Mouse (Mus musculus) lung, embryonic 14.5 days (tissue): Measurements from ENCODE around the gene Dse. TPM values are rescaled to one million over a fixed set of nuclear protein-coding genes. Genes with fewer than 3 reads are reported as not detected.

Experiments used
- ATAC-seq: fragments of 200-750 bp; cut with Nextera tagmentation; 2 replicates; pipeline ENCODE4 v1.8.0; 2017; ENCODE audit warnings: mild to moderate bottlenecking, moderate TSS enrichment, moderate library complexity; ENCODE audit not compliant: insufficient read depth
- DNase-seq: peaks from one replicate; pipeline ENCODE4 v3.0.0-alpha.2; 2015
- H3K27ac ChIP-seq: fragments of 300-500 bp; sonication (generic); 2 replicates; pipeline ENCODE4 v1.5.1; 2014; ENCODE audit warnings: low read depth, mild to moderate bottlenecking, moderate library complexity
- H3K27me3 ChIP-seq: fragments of 300-500 bp; sonication (generic); 2 replicates; pipeline ENCODE4 v1.6.1; 2014; ENCODE audit warnings: low read length, control low read depth; ENCODE audit not compliant: insufficient read depth
- H3K36me3 ChIP-seq: fragments of 300-500 bp; sonication (generic); 2 replicates; pipeline ENCODE4 v1.6.1; 2014; ENCODE audit warnings: control low read depth; ENCODE audit not compliant: insufficient read depth
- H3K4me1 ChIP-seq: fragments of 300-500 bp; sonication (generic); 2 replicates; pipeline ENCODE4 v1.6.1; 2014; ENCODE audit warnings: antibody characterized with exemption, control low read depth; ENCODE audit not compliant: insufficient read depth
- H3K4me2 ChIP-seq: fragments of 300-500 bp; sonication (generic); 2 replicates; pipeline ENCODE4 v1.6.1; 2014; ENCODE audit warnings: mild to moderate bottlenecking
- H3K4me3 ChIP-seq: fragments of 300-500 bp; sonication (generic); 2 replicates; pipeline ENCODE4 v1.5.1; 2014; ENCODE audit warnings: low read depth, low read length
- H3K9ac ChIP-seq: fragments of 300-500 bp; sonication (generic); 2 replicates; pipeline ENCODE4 v1.6.1; 2014
- H3K9me3 ChIP-seq: fragments of 300-500 bp; sonication (generic); 2 replicates; pipeline ENCODE4 v1.6.1; 2016; ENCODE audit warnings: low read depth, low read length, control low read depth
- CTCF ChIP-seq: IDR thresholded peaks from 2 replicates; pipeline ENCODE4 v1.5.1; 2016; ENCODE audit warnings: antibody characterized with exemption, low read depth
- WGBS: fragments of 180-500 bp; shearing (Covaris S2); extraction: QIAGEN DNeasy Blood & Tissue Kit; methylation state at CpG from one replicate; pipeline ENCODE4 v1.1.7; 2014; 5-methylcytosine and 5-hydroxymethylcytosine counted together
- polyA plus RNA-seq: library from polyadenylated mRNA; unstranded; fragments of >200 nt; fragmentation: Nextera tagmentation; extraction: Ambion mirVana; gene quantifications from 2 replicates; pipeline ENCODE4 v1.2.1, GENCODE M21; 2014

The Dse gene
- polyA plus RNA-seq, 1 experiment from 2014 or later: 41.4 TPM

- no peak overlapping the region for H3K9ac ChIP-seq
- H3K4me2 ChIP-seq: no peak overlapping the region
- H3K27ac ChIP-seq: no peak overlapping the region
- H3K9me3 ChIP-seq: no peaks in the 10 kb centered on the region
- H3K4me1 ChIP-seq: no peaks in the 10 kb centered on the region
- no peak overlapping the region for H3K4me3 ChIP-seq
- no peaks in the 10 kb centered on the region for H3K27me3 ChIP-seq
- ATAC-seq (no peak), DNase-seq (no peak)
- H3K36me3 ChIP-seq: no peaks in the 10 kb centered on the region
- no peak for TF ChIP-seq CTCF
- 30% methylated on average over 3 of the region's 3 CpGs for WGBS
Measured at GRCm38 (mm10) chr10:34235384-34235783, 27.9 kb upstream of the Dse start.

GRCm38 (mm10) chr10:34233931-34234745, 26.6 kb upstream of the Dse start:
- Histone ChIP-seq H3K4me1 (no peaks in the 10 kb centered on the region), H3K27ac (no peak overlapping the region), H3K27me3 (no peaks in the 10 kb centered on the region), H3K4me2 (no peak overlapping the region), H3K36me3 (no peaks in the 10 kb centered on the region), H3K9ac (no peak overlapping the region), H3K9me3 (no peaks in the 10 kb centered on the region), H3K4me3 (no peak overlapping the region)
- TF ChIP-seq CTCF: peak; percentile 48
- ATAC-seq (no peak), DNase-seq (peak; percentile 38)
- WGBS: 30% methylated on average over 2 of the region's 2 CpGs

GRCm38 (mm10) chr10:34233418-34233817, 25.9 kb upstream of the Dse start:
- no peak for TF ChIP-seq CTCF
- Histone ChIP-seq H3K4me2 (no peak overlapping the region), H3K36me3 (no peaks in the 10 kb centered on the region), H3K9me3 (no peaks in the 10 kb centered on the region), H3K27me3 (no peaks in the 10 kb centered on the region), H3K4me1 (no peaks in the 10 kb centered on the region), H3K27ac (no peak overlapping the region), H3K9ac (no peak overlapping the region), H3K4me3 (no peak overlapping the region)
- no peak for DNase-seq
- no peak for ATAC-seq
- WGBS: 59% methylated on average over 1 of the region's 1 CpGs

GRCm38 (mm10) chr10:34230121-34230675, 22.7 kb upstream of the Dse start:
- 29% methylated on average over 5 of the region's 5 CpGs for WGBS
- H3K4me3 ChIP-seq: no peak overlapping the region
- H3K9ac ChIP-seq: no peak overlapping the region
- DNase-seq (no peak), ATAC-seq (no peak)
- no peak overlapping the region for H3K4me2 ChIP-seq
- no peaks in the 10 kb centered on the region for H3K9me3 ChIP-seq
- no peaks in the 10 kb centered on the region for H3K36me3 ChIP-seq
- no peak overlapping the region for H3K27ac ChIP-seq
- no peaks in the 10 kb centered on the region for H3K4me1 ChIP-seq
- no peaks in the 10 kb centered on the region for H3K27me3 ChIP-seq
- no peak for TF ChIP-seq CTCF

GRCm38 (mm10) chr10:34229491-34229890, 22.0 kb upstream of the Dse start:
- no peak for ATAC-seq
- no peak overlapping the region for H3K9ac ChIP-seq
- TF ChIP-seq CTCF: no peak

GRCm38 (mm10) chr10:34223660-34224059, 16.1 kb upstream of the Dse start:
- WGBS: 16% methylated on average over 3 of the region's 3 CpGs
- Histone ChIP-seq H3K9me3 (no peaks in the 10 kb centered on the region), H3K4me3 (no peak overlapping the region), H3K36me3 (no peaks in the 10 kb centered on the region), H3K27ac (no peak overlapping the region), H3K4me1 (peaks cover 4% of the 10 kb centered on the region; the same call in 1 of the 2 replicates), H3K4me2 (no peak overlapping the region), H3K9ac (no peak overlapping the region), H3K27me3 (no peaks in the 10 kb centered on the region)
- DNase-seq (no peak), ATAC-seq (no peak)
- TF ChIP-seq CTCF: no peak

More at GRCm38 (mm10) chr10:34229491-34229890, 22.0 kb upstream of the Dse start:
- 79% methylated on average over 4 of the region's 4 CpGs for WGBS
- H3K27me3 ChIP-seq: no peaks in the 10 kb centered on the region
- DNase-seq: no peak
- H3K27ac ChIP-seq: no peak overlapping the region
- no peaks in the 10 kb centered on the region for H3K4me1 ChIP-seq
- no peak overlapping the region for H3K4me2 ChIP-seq
- no peak overlapping the region for H3K4me3 ChIP-seq
- H3K36me3 ChIP-seq: no peaks in the 10 kb centered on the region
- no peaks in the 10 kb centered on the region for H3K9me3 ChIP-seq

GRCm38 (mm10) chr10:34221909-34222620, 14.6 kb upstream of the Dse start:
- Histone ChIP-seq H3K9ac (no peak overlapping the region), H3K4me2 (no peak overlapping the region), H3K27ac (peak overlapping the region; percentile 42; the same call in 1 of the 2 replicates), H3K36me3 (no peaks in the 10 kb centered on the region), H3K4me1 (peaks cover 4% of the 10 kb centered on the region; the same call in 1 of the 2 replicates), H3K27me3 (no peaks in the 10 kb centered on the region), H3K9me3 (no peaks in the 10 kb centered on the region), H3K4me3 (no peak overlapping the region)
- ATAC-seq: peak; percentile 92
- peak; percentile 80 for DNase-seq
- no peak for TF ChIP-seq CTCF
- 41% methylated on average over 3 of the region's 3 CpGs for WGBS
